Mouse (Mus musculus): ENCODE results near the gene Gm10392. TPM values are rescaled to one million over a fixed set of nuclear protein-coding genes. Genes with fewer than 3 reads are reported as not detected.

Gene Gm10392
- total RNA-seq, 1 experiment = not detected

DNA sequence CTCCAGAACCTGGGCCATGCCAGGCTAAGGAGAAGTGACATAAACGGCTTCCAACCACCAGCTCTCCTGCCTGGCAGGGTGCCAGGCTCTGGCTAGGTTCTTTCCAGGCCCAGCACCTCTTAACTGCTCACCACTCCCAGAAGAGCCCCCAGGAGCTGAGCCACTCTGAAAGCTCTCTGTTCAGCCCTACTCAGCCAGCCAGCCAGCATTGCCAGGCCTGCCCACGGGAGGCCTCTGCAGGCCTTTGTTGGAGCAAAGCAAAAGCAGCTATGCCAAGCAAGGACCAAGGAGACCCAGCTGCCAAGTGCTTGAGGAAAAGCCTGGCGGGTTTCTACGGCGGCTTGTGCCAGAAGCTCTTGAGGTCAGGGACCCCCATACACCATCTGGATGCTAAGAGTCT is 32.2 kb downstream of the Gm10392 start:
- no peak for DNase-seq (ENCODE audit: low read depth, low spot score)
- no peaks in the 10 kb centered on the region for H3K36me3 ChIP-seq (ENCODE audit: control insufficient read depth, insufficient read depth, low read length, poor library complexity, severe bottlenecking)
- no peak for TF ChIP-seq HCFC1 (IDR thresholded peaks at IDR 0.05; ENCODE audit: borderline replicate concordance, insufficient read depth, low read length)
- no peak for TF ChIP-seq CHD2 (IDR thresholded peaks at IDR 0.05; ENCODE audit: low read depth, low read length)
- TF ChIP-seq ZNF384 (IDR thresholded peaks at IDR 0.05; ENCODE audit: low read depth, low read length) = no peak
- no peak for TF ChIP-seq ZC3H11A (IDR thresholded peaks at IDR 0.05; ENCODE audit: borderline replicate concordance, low read depth, low read length)
- TF ChIP-seq MAFK (IDR thresholded peaks at IDR 0.05; ENCODE audit: insufficient read depth, low read depth, low read length) = no peak
- no peak overlapping the region for H3K4me3 ChIP-seq (ENCODE audit: insufficient read depth in 1 of 2, low read depth in 1 of 2, low read length in 2 of 2, poor library complexity in 1 of 2, severe bottlenecking in 1 of 2)
- H3K4me1 ChIP-seq (ENCODE audit: control insufficient read depth in 2 of 2, insufficient read depth in 2 of 2, low read length in 2 of 2, poor library complexity in 1 of 2) = peaks cover 0 to 16% of the 10 kb centered on the region in 2 experiments; a peak in 2 of 4 replicates
- no peaks in the 10 kb centered on the region for H3K9me3 ChIP-seq (ENCODE audit: control insufficient read depth, insufficient read depth, low read depth, low read length)
- H3K9ac ChIP-seq (ENCODE audit: insufficient read depth, low read depth, low read length, poor library complexity, severe bottlenecking) = no peak overlapping the region
- in situ Hi-C loops (cut with MboI; ENCODE audit: low sequenced_read_pairs in 2 of 2, unreplicated experiment in 2 of 2) = no loop called here
- H3K27ac ChIP-seq (ENCODE audit: insufficient read depth, low read depth, low read length, poor library complexity, severe bottlenecking) = no peak overlapping the region

- H3K4me3 ChIP-seq (ENCODE audit: insufficient read depth in 1 of 2, low read depth in 1 of 2, low read length in 2 of 2, poor library complexity in 1 of 2, severe bottlenecking in 1 of 2) = no peak overlapping the region
- in situ Hi-C loops (cut with MboI; ENCODE audit: low sequenced_read_pairs in 2 of 2, unreplicated experiment in 2 of 2) = no loop called here
- H3K36me3 ChIP-seq (ENCODE audit: control insufficient read depth, insufficient read depth, low read length, poor library complexity, severe bottlenecking) = no peaks in the 10 kb centered on the region
- H3K9ac ChIP-seq (ENCODE audit: insufficient read depth, low read depth, low read length, poor library complexity, severe bottlenecking) = no peak overlapping the region
- H3K4me1 ChIP-seq (ENCODE audit: control insufficient read depth in 2 of 2, insufficient read depth in 2 of 2, low read length in 2 of 2, poor library complexity in 1 of 2) = peaks cover 0 to 10% of the 10 kb centered on the region in 2 experiments; a peak in 1 of 4 replicates
- TF ChIP-seq HCFC1 (IDR thresholded peaks at IDR 0.05; ENCODE audit: borderline replicate concordance, insufficient read depth, low read length) (no peak), ZNF384 (IDR thresholded peaks at IDR 0.05; ENCODE audit: low read depth, low read length) (no peak)
- no peak for DNase-seq (ENCODE audit: low read depth, low spot score)
- H3K9me3 ChIP-seq (ENCODE audit: control insufficient read depth, insufficient read depth, low read depth, low read length) = no peaks in the 10 kb centered on the region
- H3K27ac ChIP-seq (ENCODE audit: insufficient read depth, low read depth, low read length, poor library complexity, severe bottlenecking) = no peak overlapping the region
These were observed 33.8 kb downstream of the Gm10392 start for GRCm38 (mm10) chr11:77485229-77485628.

- H3K4me3 ChIP-seq (ENCODE audit: insufficient read depth in 1 of 2, low read depth in 1 of 2, low read length in 2 of 2, poor library complexity in 1 of 2, severe bottlenecking in 1 of 2) = no peak overlapping the region
- no peaks in the 10 kb centered on the region for H3K36me3 ChIP-seq (ENCODE audit: control insufficient read depth, insufficient read depth, low read length, poor library complexity, severe bottlenecking)
- no peak overlapping the region for H3K9ac ChIP-seq (ENCODE audit: insufficient read depth, low read depth, low read length, poor library complexity, severe bottlenecking)
- H3K4me1 ChIP-seq (ENCODE audit: control insufficient read depth in 2 of 2, insufficient read depth in 2 of 2, low read length in 2 of 2, poor library complexity in 1 of 2) = peaks cover 0 to 7% of the 10 kb centered on the region in 2 experiments; a peak in 1 of 4 replicates
- TF ChIP-seq MAFK (IDR thresholded peaks at IDR 0.05; ENCODE audit: insufficient read depth, low read depth, low read length) (no peak), ZNF384 (IDR thresholded peaks at IDR 0.05; ENCODE audit: low read depth, low read length) (no peak), ZC3H11A (IDR thresholded peaks at IDR 0.05; ENCODE audit: borderline replicate concordance, low read depth, low read length) (no peak), HCFC1 (IDR thresholded peaks at IDR 0.05; ENCODE audit: borderline replicate concordance, insufficient read depth, low read length) (no peak), CHD2 (IDR thresholded peaks at IDR 0.05; ENCODE audit: low read depth, low read length) (no peak)
- H3K9me3 ChIP-seq (ENCODE audit: control insufficient read depth, insufficient read depth, low read depth, low read length) = no peaks in the 10 kb centered on the region
- in situ Hi-C loops (cut with MboI; ENCODE audit: low sequenced_read_pairs in 2 of 2, unreplicated experiment in 2 of 2) = no loop called here
- no peak overlapping the region for H3K27ac ChIP-seq (ENCODE audit: insufficient read depth, low read depth, low read length, poor library complexity, severe bottlenecking)
- DNase-seq (ENCODE audit: low read depth, low spot score) = no peak
These were observed 35.3 kb downstream of the Gm10392 start for GRCm38 (mm10) chr11:77483510-77484255.

- H3K9me3 ChIP-seq (ENCODE audit: control insufficient read depth, insufficient read depth, low read depth, low read length) = no peaks in the 10 kb centered on the region
- no peak overlapping the region for H3K9ac ChIP-seq (ENCODE audit: insufficient read depth, low read depth, low read length, poor library complexity, severe bottlenecking)
- TF ChIP-seq ZC3H11A (IDR thresholded peaks at IDR 0.05; ENCODE audit: borderline replicate concordance, low read depth, low read length) (no peak), MAFK (IDR thresholded peaks at IDR 0.05; ENCODE audit: insufficient read depth, low read depth, low read length) (no peak), HCFC1 (IDR thresholded peaks at IDR 0.05; ENCODE audit: borderline replicate concordance, insufficient read depth, low read length) (no peak), ZNF384 (IDR thresholded peaks at IDR 0.05; ENCODE audit: low read depth, low read length) (no peak), CHD2 (IDR thresholded peaks at IDR 0.05; ENCODE audit: low read depth, low read length) (no peak)
- no peak overlapping the region for H3K27ac ChIP-seq (ENCODE audit: insufficient read depth, low read depth, low read length, poor library complexity, severe bottlenecking)
- no peak overlapping the region for H3K4me3 ChIP-seq (ENCODE audit: insufficient read depth in 1 of 2, low read depth in 1 of 2, low read length in 2 of 2, poor library complexity in 1 of 2, severe bottlenecking in 1 of 2)
- no peak for DNase-seq (ENCODE audit: low read depth, low spot score)
- peaks cover 0 to 7% of the 10 kb centered on the region in 2 experiments; a peak in 1 of 4 replicates for H3K4me1 ChIP-seq (ENCODE audit: control insufficient read depth in 2 of 2, insufficient read depth in 2 of 2, low read length in 2 of 2, poor library complexity in 1 of 2)
- H3K36me3 ChIP-seq (ENCODE audit: control insufficient read depth, insufficient read depth, low read length, poor library complexity, severe bottlenecking) = no peaks in the 10 kb centered on the region
- in situ Hi-C loops (cut with MboI; ENCODE audit: low sequenced_read_pairs in 2 of 2, unreplicated experiment in 2 of 2) = no loop called here
These were observed 36.0 kb downstream of the Gm10392 start for GRCm38 (mm10) chr11:77483043-77483442.

Measured in ES-E14 (cell line).